Mouse (Mus musculus) liver, embryonic 14.5 days (tissue): ENCODE results near the gene Casp9. TPM values are rescaled to one million over a fixed set of nuclear protein-coding genes. Genes with fewer than 3 reads are reported as not detected.

ENCODE experiments used
- ATAC-seq: fragments of 200-750 bp; cut with Nextera tagmentation; 2 replicates; pipeline ENCODE4 v1.8.0; 2017; ENCODE audit warnings: moderate number of reproducible peaks, mild to moderate bottlenecking, moderate library complexity; ENCODE audit not compliant: insufficient read depth
- DNase-seq, 3 experiments: peaks; one replicate each; pipeline ENCODE4 v3.0.0-alpha.2; 2012 to 2013; ENCODE audit warnings: low read depth in 3 of 3, low spot score in 3 of 3
- H3K27ac ChIP-seq: fragments of 300-500 bp; sonication (generic); 2 replicates; pipeline ENCODE4 v1.5.1; 2014; ENCODE audit warnings: moderate library complexity, mild to moderate bottlenecking, control low read depth, inconsistent platforms
- H3K27me3 ChIP-seq: fragments of 300-500 bp; sonication (generic); 2 replicates; pipeline ENCODE4 v1.6.1; 2014; ENCODE audit warnings: mild to moderate bottlenecking, low read length, moderate library complexity; ENCODE audit not compliant: control insufficient read depth, insufficient read depth
- H3K36me3 ChIP-seq: fragments of 300-500 bp; sonication (generic); replicated peaks from 2 replicates; pipeline ENCODE4 v1.6.1; 2014; ENCODE audit warnings: low read depth; ENCODE audit not compliant: control insufficient read depth, insufficient read depth
- H3K4me1 ChIP-seq, 2 experiments: fragments of 200-500 bp in 1 of 2; fragments of 300-500 bp in 1 of 2; sonication (generic) in 1 of 2; replicated peaks; 2 replicates each; pipeline ENCODE4 v1.6.1; 2012 to 2014; ENCODE audit warnings: antibody characterized with exemption in 1 of 2, inconsistent platforms in 1 of 2, low read length in 1 of 2; ENCODE audit not compliant: control insufficient read depth in 2 of 2, insufficient read depth in 2 of 2
- H3K4me2 ChIP-seq: fragments of 300-500 bp; sonication (generic); 2 replicates; pipeline ENCODE4 v1.6.1; 2014; ENCODE audit warnings: low read depth, mild to moderate bottlenecking, control low read depth, moderate library complexity
- H3K4me3 ChIP-seq, 2 experiments: fragments of 200-500 bp in 1 of 2; fragments of 300-500 bp in 1 of 2; sonication (generic) in 1 of 2; 2 replicates each; pipeline ENCODE4 v1.5.1; 2012 to 2014; ENCODE audit warnings: low read depth in 2 of 2, low read length in 2 of 2, mild to moderate bottlenecking in 2 of 2, control low read depth in 1 of 2, inconsistent platforms in 1 of 2, moderate library complexity in 1 of 2; ENCODE audit not compliant: insufficient read depth in 1 of 2
- H3K9ac ChIP-seq: fragments of 300-500 bp; sonication (generic); replicated peaks from 2 replicates; pipeline ENCODE4 v1.6.1; 2014; ENCODE audit warnings: mild to moderate bottlenecking, control low read depth, moderate library complexity
- H3K9me3 ChIP-seq: fragments of 300-500 bp; sonication (generic); 2 replicates; pipeline ENCODE4 v1.6.1; 2016; ENCODE audit warnings: low read length, mixed read lengths; ENCODE audit not compliant: control insufficient read depth
- CTCF ChIP-seq: IDR thresholded peaks from 2 replicates; pipeline ENCODE4 v1.5.1; 2016; ENCODE audit warnings: antibody characterized with exemption, low read depth, control low read depth
- EP300 ChIP-seq: IDR thresholded peaks from 2 replicates; pipeline ENCODE4 v1.6.1; 2016; ENCODE audit warnings: antibody characterized with exemption, low read depth
- WGBS: fragments of 180-500 bp; shearing (Covaris S2); extraction: QIAGEN DNeasy Blood & Tissue Kit; methylation state at CpG from one replicate; pipeline ENCODE4 v1.1.7; 2014; ENCODE audit not compliant: insufficient replicate concordance; 5-methylcytosine and 5-hydroxymethylcytosine counted together
- polyA plus RNA-seq, 2 experiments: library from polyadenylated mRNA; depleted of rRNA in 1 of 2; stranded (reverse) in 1 of 2; unstranded in 1 of 2; fragments of >200 nt; fragmentation: Nextera tagmentation in 1 of 2; extraction: Ambion mirVana in 1 of 2; gene quantifications; 2 replicates each; pipeline versions ENCODE4 v1.2.1 to v1.2.3; 2012 to 2014

Gene Casp9
- polyA plus RNA-seq, 2 experiments = 5.8 to 7.6 TPM

GRCm38 (mm10) chr4:141834536-141835095, 41.2 kb downstream of the Casp9 start:
- Histone ChIP-seq H3K4me1 (no peaks in the 10 kb centered on the region), H3K36me3 (no peaks in the 10 kb centered on the region), H3K27me3 (no peaks in the 10 kb centered on the region), H3K9ac (no peak overlapping the region), H3K4me2 (no peak overlapping the region), H3K4me3 (no peak overlapping the region), H3K27ac (no peak overlapping the region), H3K9me3 (no peaks in the 10 kb centered on the region)
- no peak for DNase-seq
- TF ChIP-seq CTCF (no peak), EP300 (no peak)
- no peak for ATAC-seq
- 35% methylated on average over 5 of the region's 5 CpGs for WGBS

GRCm38 (mm10) chr4:141845999-141846398, 52.6 kb downstream of the Casp9 start, which contains the start of gene Ctrc:
Gene Ctrc, minus strand, starts transcription at chr4:141846359.
- TF ChIP-seq EP300 (no peak), CTCF (no peak)
- no peaks in the 10 kb centered on the region for H3K27me3 ChIP-seq
- no peaks in the 10 kb centered on the region for H3K4me1 ChIP-seq
- no peak within 1 kb of the TSS for H3K4me3 ChIP-seq
- 62% methylated on average over 6 of the region's 6 CpGs for WGBS
- H3K9ac ChIP-seq = no peak within 1 kb of the TSS
- H3K9me3 ChIP-seq = no peaks in the 10 kb centered on the region
- H3K4me2 ChIP-seq = no peak within 1 kb of the TSS
- no peak within 1 kb of the TSS for H3K27ac ChIP-seq
- ATAC-seq (no peak), DNase-seq (no peak)
- no peaks in the 10 kb centered on the region for H3K36me3 ChIP-seq

- no peak overlapping the region for H3K4me2 ChIP-seq
- no peaks in the 10 kb centered on the region for H3K27me3 ChIP-seq
- no peaks in the 10 kb centered on the region for H3K36me3 ChIP-seq
- ATAC-seq (no peak), DNase-seq (no peak)
- H3K4me1 ChIP-seq = no peaks in the 10 kb centered on the region
- 49% methylated on average over 9 of the region's 9 CpGs for WGBS
- H3K4me3 ChIP-seq = no peak overlapping the region
- H3K27ac ChIP-seq = no peak overlapping the region
- H3K9me3 ChIP-seq = no peaks in the 10 kb centered on the region
- H3K9ac ChIP-seq = no peak overlapping the region
- no peak for TF ChIP-seq EP300
- TF ChIP-seq CTCF = peak; percentile 90
These were observed 60.0 kb downstream of the Casp9 start for GRCm38 (mm10) chr4:141853437-141853836.

- H3K9ac ChIP-seq = no peak overlapping the region
- H3K4me3 ChIP-seq = no peak overlapping the region
- no peaks in the 10 kb centered on the region for H3K4me1 ChIP-seq
- DNase-seq (peak in 2 of 3 experiments; percentile 33 to 35), ATAC-seq (peak; percentile 31)
- no peaks in the 10 kb centered on the region for H3K9me3 ChIP-seq
- 17% methylated on average over 10 of the region's 10 CpGs for WGBS
- no peak overlapping the region for H3K27ac ChIP-seq
- H3K4me2 ChIP-seq = no peak overlapping the region
- peaks cover 10% of the 10 kb centered on the region for H3K36me3 ChIP-seq
- no peaks in the 10 kb centered on the region for H3K27me3 ChIP-seq
- TF ChIP-seq EP300 (no peak), CTCF (peak; percentile 99)
These were observed 64.1 kb downstream of the Casp9 start for GRCm38 (mm10) chr4:141857422-141857930.

GRCm38 (mm10) chr4:141858501-141858900, 65.1 kb downstream of the Casp9 start:
- Histone ChIP-seq H3K27ac (no peak overlapping the region), H3K4me2 (no peak overlapping the region), H3K27me3 (no peaks in the 10 kb centered on the region), H3K9me3 (no peaks in the 10 kb centered on the region), H3K9ac (no peak overlapping the region), H3K4me1 (no peaks in the 10 kb centered on the region), H3K36me3 (peaks cover 10% of the 10 kb centered on the region), H3K4me3 (no peak overlapping the region)
- 84% methylated on average over 20 of the region's 20 CpGs for WGBS
- DNase-seq = no peak
- TF ChIP-seq EP300 (no peak), CTCF (no peak)
- no peak for ATAC-seq
